Mouse (Mus musculus): ENCODE measurements around the gene Dock11.

Dock11 gene

DNA sequence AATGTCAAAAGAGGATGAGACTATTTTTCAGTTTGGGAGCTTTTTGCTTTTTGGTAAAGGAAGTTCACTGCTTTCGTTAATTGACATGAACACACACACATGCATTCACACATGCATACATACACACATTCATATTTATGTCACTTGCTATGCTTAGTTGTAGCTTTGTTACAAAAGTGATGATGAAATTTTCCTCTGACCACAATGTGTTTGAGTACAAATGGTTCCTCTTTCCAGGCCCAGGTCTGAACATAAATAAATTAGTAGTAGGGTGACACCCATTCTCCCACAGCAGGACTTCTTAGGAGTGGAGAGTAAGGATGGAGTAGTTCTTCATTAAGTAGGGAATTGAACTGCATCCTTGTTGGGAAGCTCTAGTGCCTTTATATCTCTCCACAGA is 212.3 kb downstream of the Dock11 start:
- no peak for DNase-seq (ENCODE audit: extremely low spot score, low spot score)

DNA sequence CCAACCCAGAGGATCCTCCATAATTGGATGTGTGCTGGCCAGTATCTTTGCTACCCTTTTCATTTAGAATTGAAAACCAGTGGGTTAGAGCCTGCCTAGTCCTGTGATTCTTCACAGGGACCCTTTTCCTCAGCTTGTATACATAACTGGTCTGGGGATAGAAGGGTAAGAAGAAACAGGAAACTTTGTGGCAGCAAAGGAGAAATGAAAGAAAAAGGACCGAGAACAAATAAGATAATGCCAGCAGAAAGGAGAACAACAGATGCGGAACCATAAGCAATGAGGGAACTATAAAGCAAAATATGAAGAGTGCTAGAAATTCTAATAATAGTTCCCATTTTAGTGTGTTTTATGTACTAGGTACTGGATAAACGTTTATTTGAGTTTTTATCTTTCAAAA is 212.7 kb downstream of the Dock11 start:
- no peak for DNase-seq (ENCODE audit: extremely low spot score, low spot score)

DNA sequence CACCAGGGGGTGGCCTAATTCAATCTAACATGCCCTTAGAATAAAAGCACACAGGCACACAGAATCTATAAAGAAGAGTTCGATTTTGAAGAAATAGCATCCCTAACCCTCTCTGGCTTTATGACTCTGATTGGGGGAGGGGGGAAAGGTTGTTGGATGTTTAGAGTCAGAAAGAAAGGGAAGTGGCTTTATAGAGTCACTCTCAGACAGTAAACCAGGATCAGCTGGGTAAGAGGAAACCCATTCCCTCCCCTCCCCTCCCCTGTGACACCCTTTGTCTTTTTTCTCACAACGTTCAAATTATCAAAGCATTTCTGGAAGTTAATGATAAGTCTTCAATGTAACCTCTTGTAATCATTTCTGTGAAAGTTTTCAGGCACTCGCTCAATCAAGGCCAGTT is 220.0 kb downstream of the Dock11 start:
- DNase-seq (ENCODE audit: extremely low spot score, low spot score): no peak

DNA sequence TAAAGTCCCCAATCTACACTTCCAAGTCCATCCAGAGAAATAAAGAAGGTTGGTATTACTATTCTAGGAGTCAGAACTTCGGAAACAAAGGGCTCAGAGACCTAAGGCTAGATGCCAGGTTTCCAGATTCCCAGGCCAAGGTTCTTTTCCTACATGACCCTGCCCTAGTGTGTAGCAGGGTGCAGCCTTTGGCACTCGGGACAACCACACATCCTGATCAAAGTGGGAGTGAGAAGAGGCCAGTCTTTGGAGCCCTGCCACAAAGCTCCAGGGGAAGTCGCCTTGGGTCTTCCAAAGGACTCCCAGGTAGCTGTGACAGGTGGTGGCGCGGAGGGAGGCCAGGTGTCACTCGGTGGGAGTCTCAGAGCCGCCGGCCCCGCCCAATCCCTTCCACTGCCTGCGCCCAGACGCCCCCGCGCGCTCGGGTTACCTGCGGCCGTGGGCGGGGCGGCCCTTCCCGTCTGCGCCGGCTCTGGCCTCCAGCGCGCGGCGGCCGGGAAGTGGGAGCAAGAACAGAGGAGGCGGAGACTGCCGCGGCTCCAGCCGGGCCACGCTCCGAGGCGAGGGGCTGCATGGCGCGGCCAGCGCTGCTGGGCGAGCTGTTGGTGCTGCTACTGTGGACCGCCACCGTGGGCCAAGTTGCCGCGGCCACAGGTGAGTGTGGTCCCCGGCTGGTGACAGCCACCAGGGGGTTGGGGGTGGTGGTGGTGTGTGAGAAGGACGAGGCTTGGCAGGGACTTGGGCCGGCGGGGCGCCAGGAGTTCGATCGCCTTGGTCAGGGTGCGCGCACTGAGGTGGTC is 223.2 kb downstream of the Dock11 start, which contains the start of gene Il13ra1:
Gene Il13ra1 (plus strand): TSS at position 489 of the 800 bp plus-strand sequence.
- DNase-seq (ENCODE audit: extremely low spot score, low spot score): peak; percentile 32

DNA sequence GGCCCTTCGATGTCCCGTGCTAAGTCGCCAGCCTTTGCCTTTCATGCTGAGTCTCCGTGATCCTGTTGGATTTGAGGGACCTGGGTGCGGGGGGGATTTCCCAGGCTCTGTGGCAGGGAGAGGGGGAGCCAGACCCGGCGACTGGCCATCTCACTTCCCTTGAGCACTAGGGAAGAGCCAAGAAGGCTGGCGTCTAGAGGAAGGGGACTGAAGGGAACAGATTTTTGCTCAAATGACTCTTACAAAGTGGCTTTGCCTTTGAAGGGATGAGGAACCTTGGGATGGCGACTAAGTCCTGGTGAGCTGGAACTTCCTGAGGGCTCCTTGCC is 223.8 kb downstream of the Dock11 start:
- DNase-seq (ENCODE audit: extremely low spot score, low spot score): no peak

DNA sequence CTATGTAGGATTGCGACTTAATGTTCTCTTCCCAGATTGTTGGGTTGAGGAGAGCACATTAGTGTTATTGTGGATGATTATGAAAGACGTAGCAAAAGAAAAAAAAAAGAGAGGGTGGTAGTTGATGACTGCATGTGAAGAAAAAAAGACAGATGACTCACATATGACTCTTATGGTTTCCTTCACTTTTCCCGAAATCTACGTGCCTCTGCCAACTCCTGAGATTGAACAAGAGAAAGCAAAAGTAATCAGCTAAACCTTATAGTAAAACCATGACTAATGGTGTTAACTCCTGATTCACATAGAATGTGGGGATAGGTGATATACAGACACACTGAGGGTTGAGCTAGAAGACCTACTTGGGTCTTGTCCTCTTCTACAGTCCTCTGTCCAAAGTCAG is 226.5 kb downstream of the Dock11 start:
- DNase-seq (ENCODE audit: extremely low spot score, low spot score): no peak
